Mouse (Mus musculus) mouse embryonic stem cell (cell line): Measurements from ENCODE around the gene Top2b.

Experiments used
- in situ Hi-C, 2 experiments: fragments of 300-500 bp; cut with MboI; formaldehyde crosslinking; loops; 1 replicate in 1 of 2; 3 replicates in 1 of 2; pipeline ENCODE4 v1.14.3; 2019 to 2020; ENCODE audit warnings: low sequenced_read_pairs in 2 of 2, low pct_unique_long_range_greater_than_20kb in 1 of 2, mixed read lengths in 1 of 2; ENCODE audit not compliant: unreplicated experiment in 1 of 2

The Top2b gene

DNA sequence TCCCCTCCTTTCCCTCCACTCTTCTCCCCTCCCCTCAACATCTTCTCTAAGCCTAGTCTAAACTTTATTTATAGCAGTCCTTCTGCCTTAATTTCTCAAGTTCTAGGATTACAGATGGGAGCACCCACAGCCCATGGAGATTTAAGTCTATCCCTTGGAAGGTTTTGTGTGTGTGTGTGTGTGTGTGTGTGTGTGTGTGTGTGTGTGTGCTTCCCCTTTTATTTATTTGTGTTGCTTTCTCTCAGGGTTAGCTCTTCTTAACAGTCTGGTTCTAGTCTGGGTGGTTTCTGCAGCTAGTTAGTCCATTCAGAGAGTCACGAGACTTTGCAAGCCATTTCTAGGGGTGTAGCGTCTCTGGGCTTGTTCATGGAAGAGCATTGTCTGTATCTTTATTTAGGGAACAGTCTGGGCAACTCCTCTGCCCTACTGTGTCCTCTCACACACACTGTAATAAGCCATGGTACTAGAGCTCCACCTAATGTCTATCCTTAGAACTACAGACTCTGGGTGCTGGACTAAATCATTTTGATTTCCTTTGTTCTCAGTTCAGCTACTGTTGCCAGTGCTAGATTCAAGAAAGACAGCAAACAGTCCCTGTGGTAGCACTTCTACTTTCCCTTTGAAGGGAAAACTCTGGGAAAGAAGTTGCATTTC, 15.1 kb downstream of the Top2b start:
- in situ Hi-C loops = no loop called here

DNA sequence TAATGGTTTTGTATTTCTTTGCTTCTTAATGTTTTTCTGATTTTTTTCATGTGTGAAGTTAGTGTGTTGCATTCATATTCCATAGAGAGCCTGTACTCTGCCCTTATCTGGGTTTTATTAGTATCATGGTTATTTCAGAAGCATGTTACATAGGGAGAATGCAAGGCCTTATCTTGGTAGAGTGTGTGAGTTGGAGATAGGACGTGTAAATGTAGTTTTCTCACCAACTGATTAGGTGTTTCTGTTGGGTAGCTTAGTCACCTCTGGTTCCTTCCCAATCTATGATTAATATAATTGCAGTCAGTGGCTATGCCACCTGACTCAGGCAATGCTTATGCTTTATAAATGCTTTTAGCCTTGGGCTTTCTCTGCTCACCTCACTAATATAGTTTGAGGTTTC, 19.8 kb downstream of the Top2b start:
- in situ Hi-C loops = no loop called here

DNA sequence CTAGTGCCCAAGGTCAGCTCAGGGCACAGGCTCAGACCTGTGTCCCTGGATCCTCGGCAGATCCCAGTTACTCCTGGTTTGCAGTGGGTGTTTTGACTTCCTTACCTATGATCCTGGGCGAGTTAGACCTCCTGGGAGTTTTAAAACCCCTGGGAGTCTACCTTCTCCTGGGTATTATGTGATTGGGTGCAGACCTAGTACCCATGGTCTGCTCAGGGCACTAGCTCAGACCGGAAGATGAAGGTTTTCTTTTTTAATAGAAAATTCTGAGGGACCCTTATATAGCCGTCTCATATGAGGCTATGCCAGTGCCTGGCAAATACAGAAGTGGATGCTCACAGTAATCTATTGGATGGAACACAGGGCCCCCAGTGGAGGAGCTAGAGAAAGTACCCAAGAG, 40.2 kb downstream of the Top2b start:
- in situ Hi-C loops = no loop called here

DNA sequence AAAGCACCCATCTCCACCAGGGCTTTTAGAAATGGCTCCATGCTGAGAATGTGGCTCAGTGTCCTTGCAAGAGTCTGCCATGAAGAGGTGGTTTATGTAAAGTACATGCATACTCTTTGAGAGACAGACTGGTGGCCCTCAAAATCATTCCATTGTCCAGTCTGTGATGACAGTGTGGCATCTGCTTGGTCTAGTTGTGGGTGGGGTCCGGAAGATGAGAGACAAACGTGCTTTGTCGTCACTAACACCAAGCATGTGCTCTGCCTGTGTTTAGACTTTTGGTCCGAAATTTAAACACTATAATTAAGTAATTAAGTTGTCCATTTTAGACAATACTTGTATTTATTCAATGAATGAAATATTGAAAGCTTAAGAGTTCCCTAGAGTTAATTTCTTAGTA, 49.2 kb downstream of the Top2b start:
- in situ Hi-C loops = no loop called here

DNA sequence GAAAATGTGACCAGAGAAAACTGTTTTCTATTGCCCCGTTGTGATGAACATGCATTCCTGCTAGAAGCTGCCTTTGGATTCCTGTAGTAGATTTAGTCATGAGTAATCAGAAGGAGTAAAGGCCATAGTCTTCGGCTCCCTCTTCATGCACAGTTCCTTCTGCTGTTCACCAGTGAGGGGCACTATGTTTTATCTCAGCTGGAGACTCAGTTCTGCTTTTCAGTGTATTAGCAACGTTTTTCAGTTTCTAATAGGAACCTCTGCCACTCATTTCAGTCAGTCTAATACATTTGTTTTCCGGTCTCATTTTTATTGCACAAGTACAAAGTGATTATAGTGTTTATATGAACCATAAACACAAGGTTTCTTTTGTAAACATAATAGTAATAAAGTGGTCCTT, 62.6 kb downstream of the Top2b start:
- in situ Hi-C loops = no loop called here

DNA sequence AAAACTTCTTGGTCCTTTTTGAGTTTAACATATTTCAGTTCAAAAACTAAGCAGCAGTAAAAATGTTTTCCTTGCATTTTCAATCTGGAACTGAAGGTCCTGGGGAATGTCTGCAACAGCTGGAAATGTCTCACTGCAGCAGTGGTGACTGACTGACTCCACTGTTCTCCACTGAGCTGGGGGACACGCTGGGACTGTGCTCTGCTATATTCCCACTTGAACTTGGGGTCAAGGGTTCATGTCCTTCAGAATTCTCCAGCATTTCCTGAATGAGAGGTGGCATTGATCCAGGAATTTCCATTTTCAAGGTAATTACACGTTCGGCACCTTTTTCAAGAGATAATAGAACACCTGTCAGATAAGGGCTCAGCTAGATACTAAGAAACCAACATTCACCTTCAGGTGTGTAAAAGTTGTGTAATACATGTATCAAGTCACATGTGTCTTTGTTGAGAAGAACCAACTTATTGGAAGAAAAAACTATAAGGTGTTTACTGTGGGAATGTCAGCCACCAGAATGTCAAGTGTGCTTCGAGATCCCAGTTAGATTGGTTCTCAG, 67.0 kb downstream of the Top2b start:
- in situ Hi-C loops = no loop called here

DNA sequence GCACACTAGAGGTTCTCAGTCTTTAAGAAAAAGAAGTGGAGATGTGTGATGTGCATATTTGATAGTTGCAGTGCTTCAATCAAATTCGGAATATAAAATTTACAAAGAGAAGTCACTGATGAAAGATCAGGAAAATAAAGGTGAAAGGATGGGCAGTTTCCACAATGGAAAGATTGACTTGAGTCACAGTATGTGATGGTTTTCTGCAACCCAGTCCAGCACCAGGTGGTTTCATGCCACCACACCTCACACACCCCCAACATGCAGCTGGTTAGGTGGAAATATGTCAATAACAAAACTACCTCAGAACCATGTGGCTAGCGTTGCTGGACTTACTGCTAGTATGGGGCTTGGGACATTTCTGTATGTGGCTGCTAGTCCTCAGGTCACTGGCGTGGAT, 67.6 kb downstream of the Top2b start:
- in situ Hi-C loops = no loop called here

DNA sequence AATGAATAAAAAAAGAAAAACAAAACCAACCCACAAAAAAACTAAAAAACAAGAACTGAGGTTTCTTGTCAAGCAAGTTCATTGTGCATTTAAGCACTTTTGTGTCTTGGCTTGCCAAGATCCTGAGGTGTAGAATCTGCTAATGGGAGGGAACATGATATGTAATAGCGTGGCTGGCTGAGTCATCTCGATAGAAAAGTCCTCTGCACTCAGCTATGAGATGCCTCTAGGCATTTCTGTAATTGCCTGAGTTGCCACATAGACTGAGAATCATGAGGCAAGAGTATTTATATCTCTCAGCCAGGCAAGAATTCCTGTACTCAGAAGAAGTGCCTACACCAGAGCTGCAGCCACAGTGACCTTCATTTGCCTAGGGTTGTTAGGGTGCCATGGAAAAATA, 68.2 kb downstream of the Top2b start:
- in situ Hi-C loops = no loop called here

DNA sequence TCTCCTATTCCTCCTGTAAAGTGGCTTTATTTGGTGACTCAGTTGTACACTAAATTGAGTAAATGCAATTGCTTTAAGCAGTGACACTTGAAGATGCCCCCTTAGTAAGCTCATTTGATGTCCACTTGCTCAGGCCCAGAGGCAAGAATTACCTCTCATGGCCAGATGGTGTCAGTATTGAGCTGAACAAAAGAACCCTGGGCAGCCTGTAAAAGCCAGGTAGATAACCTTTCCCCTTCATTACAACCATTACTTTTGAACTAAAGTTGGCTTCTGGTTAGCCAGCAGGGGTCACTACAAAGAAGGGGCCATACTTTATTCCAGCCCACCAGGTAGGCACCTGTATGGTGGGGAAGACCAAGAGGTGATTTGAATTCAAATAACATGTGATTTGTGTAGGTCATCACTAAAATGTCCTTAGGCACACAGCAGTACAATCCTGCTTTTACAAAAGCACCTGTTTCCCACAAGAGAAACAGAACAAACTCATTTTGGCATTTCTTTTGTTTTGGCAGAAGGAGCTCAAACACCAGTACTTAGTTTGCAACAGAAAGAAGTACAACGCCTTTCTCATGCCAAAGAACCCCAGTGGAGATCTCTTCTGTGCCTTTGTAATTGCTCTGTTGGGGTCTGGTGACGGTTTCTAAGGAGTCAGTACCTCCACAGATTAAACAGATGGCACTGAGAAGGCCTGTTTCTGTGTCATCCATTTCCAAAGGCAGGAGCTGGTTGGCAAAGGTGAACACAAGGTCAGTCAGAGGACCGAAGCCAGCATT, 69.6 kb downstream of the Top2b start:
- in situ Hi-C loops = no loop called here

DNA sequence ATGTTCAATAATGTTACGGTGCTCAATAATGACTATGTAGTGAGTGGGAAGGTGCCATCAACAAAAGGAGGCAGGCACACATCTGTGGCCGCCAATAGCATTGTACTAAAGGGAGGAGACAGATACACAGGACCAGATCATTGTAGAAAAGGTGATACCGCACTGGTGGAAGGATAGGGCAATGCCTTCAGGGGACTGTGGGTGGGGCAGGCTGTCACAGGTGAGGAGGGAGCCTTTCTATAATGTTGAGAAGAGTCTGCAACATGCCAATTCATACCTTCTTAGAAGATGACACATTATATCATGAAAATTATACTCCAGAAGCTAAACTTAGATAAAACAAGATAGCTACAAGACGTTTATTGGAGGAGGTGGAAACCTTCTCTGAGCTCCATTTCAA, 72.4 kb downstream of the Top2b start:
- in situ Hi-C loops = no loop called here

DNA sequence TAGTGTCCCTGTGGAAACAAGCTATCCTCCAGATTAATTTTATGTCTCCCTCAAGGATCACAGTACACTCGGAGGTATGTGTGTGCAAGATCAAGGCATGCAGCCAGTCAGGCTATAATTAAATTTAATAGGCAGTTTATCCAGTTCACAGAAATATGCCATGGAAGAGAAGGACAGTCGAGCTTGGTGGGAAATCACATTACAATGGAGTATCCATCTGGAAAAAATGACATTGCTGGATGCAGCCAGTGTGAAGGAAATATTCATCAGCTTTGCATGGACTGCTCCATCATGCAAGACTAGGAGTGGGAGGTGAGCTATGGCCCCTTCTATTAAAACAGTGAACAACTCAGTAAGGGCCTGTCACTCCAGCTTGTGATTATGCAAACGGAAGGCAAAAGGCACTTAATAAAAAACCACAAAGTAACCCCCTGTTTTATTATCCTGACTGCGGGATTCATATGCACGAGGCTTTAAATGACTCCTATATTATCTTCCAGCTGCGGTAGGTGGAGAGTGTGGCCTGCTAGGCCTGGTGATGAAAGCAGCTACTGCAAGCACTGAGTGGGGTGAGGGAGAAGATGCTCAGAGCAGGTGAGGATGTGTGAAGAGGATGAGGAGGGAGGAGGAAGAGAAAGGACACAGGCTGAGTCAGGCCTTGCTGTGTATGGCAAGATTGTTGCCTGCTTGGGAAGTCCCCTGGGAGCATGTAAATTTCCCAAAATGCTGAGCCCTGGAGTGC, 74.6 kb downstream of the Top2b start:
- in situ Hi-C loops = no loop called here

DNA sequence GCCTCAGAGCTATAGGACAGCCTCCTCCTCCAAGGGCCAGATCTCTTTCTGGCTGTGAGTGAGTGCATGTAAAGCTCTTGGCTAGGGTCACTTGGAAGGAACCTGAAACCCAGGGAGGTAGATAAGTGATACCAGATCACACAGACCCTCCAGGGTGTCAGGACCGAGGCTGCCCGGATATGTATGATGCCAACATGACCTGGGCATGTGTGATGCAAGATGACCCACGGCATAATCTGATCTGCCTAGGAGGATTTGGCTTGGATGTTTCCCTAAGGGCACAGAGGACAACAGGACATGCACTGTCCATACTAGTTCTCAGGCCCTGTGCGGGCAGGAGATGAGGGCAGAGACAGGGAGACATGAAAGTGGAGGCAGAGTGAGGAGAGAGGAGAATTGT, 79.9 kb downstream of the Top2b start:
- in situ Hi-C loops = no loop called here

DNA sequence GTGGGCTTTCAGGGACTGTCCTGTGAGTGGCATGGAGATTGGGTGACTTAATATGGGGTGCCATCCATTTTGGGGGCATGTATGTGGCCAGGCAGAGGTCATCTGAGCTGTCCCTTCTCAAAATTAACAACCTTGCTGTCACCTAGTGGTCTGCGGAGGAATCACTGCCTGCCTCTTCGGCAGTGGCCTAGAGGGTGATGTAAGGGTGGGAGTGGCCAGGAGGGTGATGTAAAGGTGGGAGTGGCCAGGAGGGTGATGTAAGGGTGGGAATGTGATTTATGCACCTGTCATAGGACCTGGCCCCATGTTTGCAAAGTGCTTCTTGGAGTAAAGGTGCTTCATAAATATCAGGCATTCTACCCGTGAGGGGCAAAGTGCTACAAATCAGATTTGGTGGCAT, 82.6 kb downstream of the Top2b start:
- in situ Hi-C loops = no loop called here

DNA sequence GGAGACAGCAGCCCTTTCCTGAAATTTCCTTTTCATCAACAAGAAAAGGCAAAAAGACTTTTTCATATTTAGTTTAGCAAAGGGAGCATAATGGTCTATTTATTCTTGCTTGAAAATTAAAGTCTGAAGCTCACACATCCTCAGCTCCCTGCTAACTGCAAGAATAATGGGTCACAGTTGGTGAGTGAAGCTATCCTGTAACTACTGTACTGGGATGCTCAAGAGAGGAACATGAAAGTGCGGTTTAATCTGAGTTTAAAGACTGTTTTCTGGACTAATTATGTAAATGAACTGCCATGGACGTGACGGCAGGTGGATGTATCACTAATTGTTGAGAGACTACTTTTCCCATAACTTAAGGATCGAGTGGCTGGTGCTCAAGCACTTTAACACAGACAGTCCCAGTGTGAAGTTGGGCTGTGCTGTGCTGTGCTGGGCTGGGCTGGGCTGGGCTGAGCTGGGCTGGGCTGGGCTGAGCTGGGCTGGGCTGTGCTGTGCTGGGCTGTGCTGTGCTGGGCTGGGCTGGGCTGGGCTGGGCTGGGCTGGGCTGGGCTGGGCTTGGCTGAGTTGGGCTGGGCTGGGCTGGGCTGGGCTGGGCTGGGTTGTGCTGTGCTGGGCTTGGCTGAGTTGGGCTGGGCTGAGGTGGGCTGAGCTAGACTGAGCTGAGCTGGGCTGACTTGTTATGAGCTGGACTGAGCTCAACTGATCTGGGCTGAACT, 83.4 kb downstream of the Top2b start:
- in situ Hi-C loops = no loop called here

DNA sequence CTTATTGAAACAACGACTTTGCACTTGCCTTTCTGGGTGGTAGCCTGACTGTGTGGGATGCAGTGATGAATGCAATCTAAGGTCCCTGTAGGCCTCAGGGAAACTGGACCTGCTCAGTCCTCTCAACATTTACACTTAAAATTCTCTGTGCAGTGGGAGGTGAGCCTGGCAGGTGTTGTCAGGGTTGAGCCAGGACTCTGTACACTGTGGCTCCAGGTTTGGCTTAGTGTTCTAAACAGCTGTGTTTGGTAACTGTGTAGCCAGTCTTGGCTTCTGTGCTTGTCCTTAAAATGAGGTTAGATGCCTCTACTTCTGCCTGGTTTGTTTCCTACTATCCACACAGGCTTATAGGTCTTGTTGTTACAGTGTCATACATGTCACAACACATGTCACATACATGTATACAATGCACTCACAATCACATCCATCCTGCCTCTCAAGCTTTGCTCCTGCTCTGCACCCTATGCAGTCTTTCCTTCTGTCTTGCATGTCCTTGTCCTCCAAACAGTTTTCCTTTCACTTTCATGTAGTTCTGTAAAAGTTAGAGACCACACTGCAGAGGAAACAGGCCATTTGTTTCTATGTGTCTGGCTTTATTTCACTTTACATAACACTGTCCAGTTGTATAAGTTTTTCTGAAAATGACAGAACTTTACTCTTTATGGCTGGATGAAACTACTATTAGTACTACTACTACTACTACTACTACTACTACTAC, 113.8 kb downstream of the Top2b start:
- in situ Hi-C loops = no loop called here

DNA sequence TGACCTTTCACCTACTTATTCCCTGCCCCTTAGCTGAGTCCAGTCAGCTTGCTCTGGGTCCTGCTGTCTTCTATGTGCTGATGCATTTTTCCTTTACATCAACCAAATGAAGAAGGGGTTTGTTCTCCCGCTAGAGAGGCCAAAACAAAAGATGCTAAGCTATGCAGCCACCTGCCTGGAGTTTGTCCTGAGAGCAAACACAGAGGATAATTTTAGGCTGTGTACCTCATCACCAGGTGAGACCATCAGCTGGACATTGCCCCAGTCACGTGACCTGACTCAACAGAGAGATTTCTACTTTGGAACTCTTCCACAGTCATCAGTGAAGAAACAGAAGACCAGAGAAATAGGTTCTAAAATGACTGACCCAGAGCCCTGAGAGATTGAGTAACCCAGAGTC, 114.5 kb downstream of the Top2b start:
- in situ Hi-C loops = no loop called here

DNA sequence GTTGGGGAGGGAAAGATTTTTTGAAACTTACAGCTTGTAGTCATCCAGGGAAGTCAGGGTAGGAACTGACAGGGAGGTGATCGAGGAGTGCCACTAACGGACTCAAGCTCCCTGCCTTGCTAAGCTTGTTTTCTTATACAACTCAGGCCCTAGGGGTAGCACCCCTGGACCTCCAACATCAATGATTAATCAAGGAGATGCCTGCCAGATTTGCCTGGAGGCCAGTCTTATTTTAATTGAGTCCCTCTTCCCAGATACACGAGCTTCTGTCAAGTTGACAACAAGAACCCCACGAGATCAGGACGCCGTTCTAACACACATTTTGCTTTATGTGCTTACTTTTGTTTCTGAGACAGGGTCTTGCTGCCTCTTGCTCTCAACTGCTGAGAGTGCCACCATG, 115.6 kb downstream of the Top2b start:
- in situ Hi-C loops = no loop called here

DNA sequence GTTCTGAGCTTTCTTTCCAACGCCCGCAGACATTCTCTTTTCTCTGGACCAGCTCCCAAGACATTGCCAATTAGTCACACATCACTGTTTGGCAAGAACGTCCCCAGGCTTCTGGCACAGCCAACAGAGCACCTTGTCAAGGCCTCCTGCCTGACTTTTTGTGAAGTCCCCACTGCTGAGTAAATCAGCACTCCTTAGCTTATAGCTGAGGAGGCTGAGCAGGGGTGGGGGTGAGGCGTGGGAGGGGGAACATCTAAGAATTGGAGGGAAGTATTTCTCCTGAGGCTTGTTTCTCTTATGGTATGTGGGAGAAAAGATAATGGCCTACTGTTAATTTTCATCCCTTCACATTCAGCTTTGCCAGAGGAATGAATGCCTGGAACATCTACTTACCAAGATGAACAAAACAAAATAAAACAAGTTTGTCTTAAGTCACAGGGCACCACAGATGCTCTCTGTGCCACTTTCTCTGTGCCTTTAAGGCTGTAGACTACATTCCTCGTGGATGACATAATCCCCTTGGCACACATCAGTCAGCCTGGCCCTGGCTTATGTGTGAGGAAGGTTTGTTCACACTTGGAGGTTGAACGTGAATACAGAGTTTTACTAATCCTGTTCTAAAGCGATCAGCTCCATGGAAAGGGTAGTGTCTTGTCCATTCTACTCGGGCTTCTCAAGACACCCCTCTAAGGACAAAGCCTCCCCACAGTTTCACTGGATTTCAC, 118.8 kb downstream of the Top2b start:
- in situ Hi-C loops = no loop called here
